In the genomic region with DNA sequence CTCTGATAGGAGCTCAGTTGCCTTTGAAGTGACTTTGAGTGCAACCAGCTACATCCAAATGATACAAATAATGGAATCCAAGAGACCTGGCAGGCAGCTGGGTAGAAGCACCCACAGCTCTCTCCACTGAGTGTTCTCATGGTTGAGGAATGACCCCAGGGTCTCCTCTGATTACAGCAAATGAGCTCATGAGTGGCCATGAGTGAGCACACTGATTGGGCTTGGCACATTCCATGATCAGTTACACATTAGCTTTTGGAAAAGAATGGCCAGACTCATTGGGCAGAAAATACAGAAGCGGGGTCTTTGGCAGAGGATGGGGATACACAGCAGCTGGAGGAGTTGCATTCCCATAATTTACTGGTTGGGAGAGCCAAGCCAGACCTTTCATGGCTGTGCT, we compare ENCODE assay signal across 14 mouse cellular contexts.
"Had no signal": no experiment of that assay in that cellular context is flagged by ENCODE, and none has a peak within 500 bp of the region (broad histone marks: within the 10 kb centered on the region; RNA-seq: fewer than 3 reads in every experiment).

No protein-coding gene starts in this region.

- DNase-seq: lung, adult 18-20 months; lung, embryonic 14.5 days; lung, postnatal 10 days; lung, postnatal 4 days; midbrain, embryonic 14.5 days; right cerebral cortex, postnatal 14 days; thymus, adult 18-20 months; thymus, postnatal 14 days; thymus, postnatal 36 days had no signal

- H3K4me2 ChIP-seq: lung, embryonic 14.5 days; midbrain, embryonic 12.5 days; neural tube, embryonic 12.5 days; stomach, embryonic 15.5 days had no signal

- H3K9ac ChIP-seq: lung, embryonic 14.5 days; midbrain, embryonic 12.5 days; neural tube, embryonic 12.5 days; stomach, embryonic 15.5 days had no signal

- H3K4me1 ChIP-seq: midbrain, embryonic 10.5 days; midbrain, embryonic 12.5 days; neural tube, embryonic 12.5 days; stomach, embryonic 15.5 days had no signal

- H3K27me3 ChIP-seq: midbrain, embryonic 12.5 days; neural tube, embryonic 12.5 days; stomach, embryonic 15.5 days had no signal

- H3K36me3 ChIP-seq: midbrain, embryonic 10.5 days; midbrain, embryonic 12.5 days; neural tube, embryonic 12.5 days; stomach, embryonic 15.5 days had no signal

- H3K9me3 ChIP-seq: midbrain, embryonic 10.5 days; midbrain, embryonic 12.5 days; neural tube, embryonic 12.5 days; stomach, embryonic 15.5 days had no signal

- H3K27ac ChIP-seq: midbrain, embryonic 10.5 days; midbrain, embryonic 12.5 days; neural tube, embryonic 12.5 days; stomach, embryonic 15.5 days; stomach, postnatal 0 days had no signal

- H3K4me3 ChIP-seq: midbrain, embryonic 10.5 days; midbrain, embryonic 12.5 days; neural tube, embryonic 12.5 days; stomach, embryonic 15.5 days had no signal
